In genomic region chr8:110631201-110631600, GRCm38 (mm10) we compare ENCODE assay signal across 10 mouse cellular contexts. TPM values are rescaled to one million over a fixed set of nuclear protein-coding genes. Genes with fewer than 3 reads are reported as not detected.
DNase-seq lines count a peak whose midpoint lies in the region; ATAC-seq and TF ChIP-seq lines count a peak whose summit lies in the region.
"Had no signal": no experiment of that assay in that cellular context is flagged by ENCODE, and none has a peak within 500 bp of the region (broad histone marks: within the 10 kb centered on the region; RNA-seq: fewer than 3 reads in every experiment).

No protein-coding gene starts in this region.

- 79% methylated on average over 7 of the region's 7 CpGs for whole genome bisulfite sequencing in kidney, adult 2 months
- WGBS in limb, embryonic 13.5 days, result 85% methylated on average over 7 of the region's 7 CpGs

- no peak for TF ChIP-seq POLR2A in kidney, adult 2 months (IDR thresholded peaks at IDR 0.05; ENCODE audit: low read depth, low read length)

- no peak overlapping the region for H3K9ac ChIP-seq in limb, embryonic 13.5 days

- H3K9me3 ChIP-seq in limb, embryonic 13.5 days, result no peaks in the 10 kb centered on the region

- ATAC-seq in limb, embryonic 13.5 days (ENCODE audit: low FRiP score, low read depth), result 0 out of 2 replicates have a peak, but pooled peaks have one; percentile 12
- ATAC-seq: forebrain, embryonic 14.5 days had no signal

- TF ChIP-seq CTCF in gastrocnemius, adult 2 months (IDR thresholded peaks at IDR 0.05), result no peak
- no peak for TF ChIP-seq CTCF in kidney, adult 2 months (conservative IDR thresholded peaks at IDR 0.05; ENCODE audit: insufficient read depth, insufficient read length, low read depth, low read length)

- 0 out of 2 replicates have a peak, but pooled peaks cover 1% of the 10 kb centered on the region for H3K36me3 ChIP-seq in kidney, adult 2 months (ENCODE audit: control insufficient read depth, insufficient read depth, low read length)
- peaks cover 42% of the 10 kb centered on the region for H3K36me3 ChIP-seq in limb, embryonic 13.5 days

- intact Hi-C loops in gastrocnemius, adult 2 months (cut with DNase I), result no loop called here

- peak overlapping the region; percentile 78 for H3K27ac ChIP-seq in gastrocnemius, adult 2 months
- no peak overlapping the region for H3K27ac ChIP-seq in kidney, adult 2 months (ENCODE audit: insufficient read depth, low read depth, low read length)
- H3K27ac ChIP-seq in limb, embryonic 13.5 days, result no peak overlapping the region; the same call in 1 of the 2 replicates

- no peak overlapping the region; the same call in 1 of the 2 replicates for H3K4me3 ChIP-seq in gastrocnemius, adult 2 months
- no peak overlapping the region for H3K4me3 ChIP-seq in kidney, adult 2 months (ENCODE audit: insufficient read depth, low read depth, low read length)
- H3K4me3 ChIP-seq in limb, embryonic 13.5 days, result no peak overlapping the region

- no peaks in the 10 kb centered on the region for H3K27me3 ChIP-seq in kidney, adult 2 months (replicated peaks; ENCODE audit: control insufficient read depth, insufficient read depth, low read length)
- H3K27me3 ChIP-seq in limb, embryonic 13.5 days, result no peaks in the 10 kb centered on the region

- H3K4me2 ChIP-seq in limb, embryonic 13.5 days (replicated peaks), result peak overlapping the region; percentile 14; the same call in 1 of the 2 replicates

- no peak for DNase-seq in gastrocnemius, adult 2 months
- no peak for DNase-seq in gastrocnemius, adult 18-20 months (ENCODE audit: low spot score)
- peak; percentile 32 to 49 for DNase-seq in kidney, postnatal 4 days
- DNase-seq in kidney, adult 2 months, result no peak
- peak; percentile 84 for DNase-seq in NIH3T3 (ENCODE audit: low read depth)
- no peak for DNase-seq in testis, postnatal 10 days (ENCODE audit: low spot score)
- no peak for DNase-seq in retina, postnatal 1 day
- DNase-seq: B cell, adult 2 months had no signal

- H3K4me1 ChIP-seq in kidney, adult 2 months (ENCODE audit: control insufficient read depth, insufficient read depth, low read length), result no peaks in the 10 kb centered on the region
- H3K4me1 ChIP-seq in limb, embryonic 13.5 days, result peaks cover 15% of the 10 kb centered on the region

RNA-seq across cellular contexts. Expression of gene Vac14, which starts 12.8 kb away (rescaled TPM):
- total RNA-seq in gastrocnemius, adult 2 months (2021), result 10 to 100 TPM; 15.6 to 18.2 TPM
- total RNA-seq in gastrocnemius, adult 18-20 months (2021), result 10 to 100 TPM; 19.7 to 20.7 TPM
- 36.8 and 39.1 TPM in 2 replicates for polyA plus RNA-seq in kidney, adult 2 months (2012; rRNA removed)
- 16.7 and 17.1 TPM in 2 replicates for polyA plus RNA-seq in limb, embryonic 13.5 days (2015; fragmentation: Nextera tagmentation; extraction: Ambion mirVana)

Comparison
In these comparisons a context has a peak if more than half of its experiments do, and no peak if none do; other contexts are left out.
1. DNase-seq: peak in kidney, postnatal 4 days (2 of 2) and NIH3T3 (single experiment); none in gastrocnemius, adult 2 months (single experiment), gastrocnemius, adult 18-20 months (single experiment), kidney, adult 2 months (single experiment), testis, postnatal 10 days (single experiment) and retina, postnatal 1 day (single experiment).